ENCODE assay signal across 18 mouse cellular contexts in genomic region chr5:35611900-35612299, GRCm38 (mm10). TPM values are rescaled to one million over a fixed set of nuclear protein-coding genes. Genes with fewer than 3 reads are reported as not detected.
A peak's percentile ranks its signal among the peaks of the same experiment; 100 is the strongest.
DNase-seq lines count a peak whose midpoint lies in the region; ATAC-seq lines count a peak whose summit lies in the region.
"Had no signal": no experiment of that assay in that cellular context is flagged by ENCODE, and none has a peak within 500 bp of the region (broad histone marks: within the 10 kb centered on the region; RNA-seq: fewer than 3 reads in every experiment).

No protein-coding gene starts in this region.

- no peak overlapping the region for H3K4me3 ChIP-seq in kidney, embryonic 14.5 days (ENCODE audit: low read length)
- H3K4me3 ChIP-seq: embryonic facial prominence, embryonic 13.5 days; heart, embryonic 12.5 days; intestine, embryonic 15.5 days; left cerebral cortex, adult 2 months; limb, embryonic 13.5 days; midbrain, embryonic 15.5 days had no signal

- no peaks in the 10 kb centered on the region for H3K9me3 ChIP-seq in kidney, embryonic 14.5 days (ENCODE audit: control insufficient read depth, low read length)
- H3K9me3 ChIP-seq: embryonic facial prominence, embryonic 13.5 days; heart, embryonic 12.5 days; intestine, embryonic 15.5 days; limb, embryonic 13.5 days; midbrain, embryonic 15.5 days had no signal

- no peak overlapping the region for H3K9ac ChIP-seq in kidney, embryonic 14.5 days (ENCODE audit: low read depth, low read length)
- H3K9ac ChIP-seq: embryonic facial prominence, embryonic 13.5 days; forebrain, postnatal 0 days; heart, embryonic 12.5 days; intestine, embryonic 15.5 days; limb, embryonic 13.5 days; midbrain, embryonic 15.5 days had no signal

- no peaks in the 10 kb centered on the region for H3K36me3 ChIP-seq in kidney, embryonic 14.5 days (ENCODE audit: control insufficient read depth, insufficient read depth, low read length)
- H3K36me3 ChIP-seq: intestine, embryonic 15.5 days; midbrain, embryonic 15.5 days had no signal

- H3K27ac ChIP-seq in kidney, embryonic 14.5 days (ENCODE audit: low read depth, low read length), result no peak overlapping the region
- H3K27ac ChIP-seq: embryonic facial prominence, embryonic 13.5 days; intestine, embryonic 15.5 days; left cerebral cortex, adult 2 months; limb, embryonic 13.5 days; midbrain, embryonic 15.5 days had no signal

- peak; percentile 48 for DNase-seq in gastrocnemius, postnatal 25 days
- DNase-seq in gastrocnemius, postnatal 10 days, result no peak
- peak; percentile 53 for DNase-seq in kidney, postnatal 14 days
- DNase-seq in brain, adult 2 months (ENCODE audit: low read depth, low spot score), result peak; percentile 47
- peak; percentile 8 for DNase-seq in layer of hippocampus, adult 9-10 months (ENCODE audit: low spot score)
- no peak for DNase-seq in frontal cortex, postnatal 25 days (ENCODE audit: low spot score in 2 of 2)
- DNase-seq: adrenal gland, postnatal 10 days; cerebellum, adult 2 months; forebrain, postnatal 0 days; right cerebral cortex, adult 18-20 months; thymus, adult 18-20 months had no signal

- WGBS in kidney, embryonic 14.5 days, result 87% methylated on average over 11 of the region's 11 CpGs

- ATAC-seq in kidney, embryonic 14.5 days (ENCODE audit: low FRiP score, low TSS enrichment), result no peak
- ATAC-seq: forebrain, postnatal 0 days; intestine, embryonic 15.5 days; midbrain, embryonic 15.5 days had no signal

- peaks cover 22% of the 10 kb centered on the region for H3K4me1 ChIP-seq in kidney, embryonic 14.5 days (ENCODE audit: control insufficient read depth, insufficient read depth, low read length)

- H3K27me3 ChIP-seq in kidney, embryonic 14.5 days (ENCODE audit: control insufficient read depth, insufficient read depth, low read length), result no peaks in the 10 kb centered on the region
- H3K27me3 ChIP-seq: embryonic facial prominence, embryonic 13.5 days; intestine, embryonic 15.5 days; limb, embryonic 13.5 days; midbrain, embryonic 15.5 days had no signal

- no peak overlapping the region for H3K4me2 ChIP-seq in kidney, embryonic 14.5 days (replicated peaks; ENCODE audit: low read depth, low read length)
- H3K4me2 ChIP-seq: embryonic facial prominence, embryonic 13.5 days; heart, embryonic 12.5 days; intestine, embryonic 15.5 days; limb, embryonic 13.5 days; midbrain, embryonic 15.5 days had no signal

RNA-seq across cellular contexts. Expression of gene Acox3, which starts 29.1 kb away (rescaled TPM):
- 10 to 100 TPM; 16.4 to 18.9 TPM for total RNA-seq in gastrocnemius, postnatal 25 days (2021)
- total RNA-seq in gastrocnemius, postnatal 10 days (2021), result 10 to 100 TPM; 11.1 to 14.5 TPM
- polyA plus RNA-seq in kidney, embryonic 14.5 days (2014; fragmentation: Nextera tagmentation; extraction: Ambion mirVana), result 8.3 and 13.1 TPM in 2 replicates

RNA-seq across cellular contexts. Expression of gene Trmt44, which starts 37.0 kb away (rescaled TPM):
- 1 to 10 TPM; 1.5 to 1.6 TPM for total RNA-seq in gastrocnemius, postnatal 25 days (2021)
- 1 to 10 TPM; 2.0 to 3.9 TPM for total RNA-seq in gastrocnemius, postnatal 10 days (2021)
- 7.9 and 10.2 TPM in 2 replicates for polyA plus RNA-seq in kidney, embryonic 14.5 days (2014; fragmentation: Nextera tagmentation; extraction: Ambion mirVana)

Comparison
In these comparisons a context has a peak if more than half of its experiments do, and no peak if none do; other contexts are left out.
1. DNase-seq: peak in gastrocnemius, postnatal 25 days (single experiment), kidney, postnatal 14 days (single experiment), brain, adult 2 months (single experiment) and layer of hippocampus, adult 9-10 months (single experiment); none in gastrocnemius, postnatal 10 days (single experiment) and frontal cortex, postnatal 25 days (0 of 2).